Mouse (Mus musculus) lung, adult 2 months (tissue): Measurements from ENCODE around the gene Gss. TPM values are rescaled to one million over a fixed set of nuclear protein-coding genes. Genes with fewer than 3 reads are reported as not detected.
"Not testable (repeated sequence)": the region's sequence is repeated elsewhere in the genome, so short reads cannot be mapped to it uniquely, and the experiment has no call there.

Source experiments
- DNase-seq: peaks from one replicate; pipeline ENCODE4 v3.0.0; 2022
- H3K4me1 ChIP-seq: fragments of 200-500 bp; 2 replicates; pipeline ENCODE4 v1.6.1; 2011; ENCODE audit warnings: low read length; ENCODE audit not compliant: control insufficient read depth, insufficient read depth
- H3K4me3 ChIP-seq: fragments of 200-500 bp; replicated peaks from 2 replicates; pipeline ENCODE3; 2011; ENCODE audit warnings: low read depth, mild to moderate bottlenecking, control low read depth, low read length; ENCODE audit errors: extremely low read depth
- CTCF ChIP-seq: fragments of 200-500 bp; IDR thresholded peaks from 2 replicates; pipeline ENCODE4 v1.5.1; 2011; ENCODE audit warnings: mild to moderate bottlenecking, low read length, control low read depth; ENCODE audit not compliant: insufficient read depth
- POLR2A ChIP-seq: fragments of 200-500 bp; IDR thresholded peaks from 2 replicates; pipeline ENCODE4 v1.6.1; 2011; ENCODE audit warnings: low read depth, mild to moderate bottlenecking, control low read depth, low read length, borderline replicate concordance; ENCODE audit errors: extremely low read depth
- WGBS: fragments of 180-500 bp; shearing (Covaris S2); methylation state at CpG from one replicate; pipeline ENCODE4 v1.1.7; 2018; 5-methylcytosine and 5-hydroxymethylcytosine counted together
- polyA plus RNA-seq: library from polyadenylated mRNA; depleted of rRNA; stranded (reverse); fragments of >200 nt; gene quantifications from 2 replicates; pipeline ENCODE4 v1.2.3, GENCODE M21; 2012

Gene Gss
- polyA plus RNA-seq, 1 experiment = 35.4 TPM

DNA sequence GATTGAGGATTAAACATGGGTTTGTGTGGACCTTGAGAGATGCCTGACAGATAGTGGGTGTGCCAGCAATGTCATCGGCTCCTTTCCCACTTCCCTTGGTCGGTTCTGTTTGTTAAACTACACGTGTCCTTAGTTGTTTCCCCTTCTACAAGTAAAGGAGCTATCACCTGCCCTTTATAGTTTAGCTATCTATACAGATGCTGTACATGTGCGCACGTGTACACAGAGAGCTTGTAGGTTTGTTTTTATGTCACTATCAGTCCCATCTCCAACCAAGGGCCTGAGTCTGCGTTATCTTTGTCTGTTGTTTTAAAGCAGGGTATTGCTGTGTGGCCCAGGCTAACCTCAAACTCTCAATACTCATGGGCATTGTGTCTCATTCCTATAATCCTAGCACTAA lies 31.4 kb upstream of the Gss start:
- TF ChIP-seq CTCF (no peak), POLR2A (no peak)
- no peak for DNase-seq
- Histone ChIP-seq H3K4me1 (peaks cover 2% of the 10 kb centered on the region; the same call in 1 of the 2 replicates), H3K4me3 (no peak overlapping the region)
- WGBS = 63% methylated on average over 6 of the region's 6 CpGs

GRCm38 (mm10) chr2:155622606-155623005 lies 30.0 kb upstream of the Gss start:
- Histone ChIP-seq H3K4me1 (no peaks in the 10 kb centered on the region), H3K4me3 (no peak overlapping the region)
- WGBS = 31% methylated on average over 11 of the region's 11 CpGs
- no peak for TF ChIP-seq CTCF
- no peak for TF ChIP-seq POLR2A
- DNase-seq = no peak

DNA sequence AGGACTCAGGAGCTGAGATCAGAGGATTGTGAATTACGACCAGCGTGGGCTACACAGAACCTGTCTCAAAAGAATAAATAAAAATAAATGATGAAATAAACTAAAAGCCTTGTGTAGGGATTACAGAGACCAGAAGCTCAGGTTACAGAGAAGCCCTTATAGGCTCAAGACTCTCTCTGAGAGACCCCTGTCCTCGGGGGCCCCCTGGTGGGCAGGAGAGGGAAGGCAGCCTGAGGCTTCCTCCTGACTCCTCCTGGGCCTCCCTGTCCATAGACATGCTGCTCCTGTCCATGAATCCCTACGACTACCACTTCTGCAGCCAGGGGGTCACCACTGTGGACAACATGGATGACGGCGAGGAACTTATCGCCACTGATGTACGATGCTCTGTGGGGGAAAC lies 27.2 kb upstream of the Gss start:
- TF ChIP-seq CTCF (peak; percentile 78), POLR2A (no peak)
- WGBS = 18% methylated on average over 8 of the region's 8 CpGs
- no peaks in the 10 kb centered on the region for H3K4me1 ChIP-seq
- no peak overlapping the region for H3K4me3 ChIP-seq
- DNase-seq = peak; percentile 87

GRCm38 (mm10) chr2:155616971-155617370 lies 24.4 kb upstream of the Gss start:
- WGBS = 52% methylated on average over 6 of the region's 6 CpGs
- no peaks in the 10 kb centered on the region; the same call in 1 of the 2 replicates for H3K4me1 ChIP-seq
- TF ChIP-seq CTCF (no peak), POLR2A (no peak)
- DNase-seq = no peak
- H3K4me3 ChIP-seq = no peak overlapping the region

GRCm38 (mm10) chr2:155613953-155614352 lies 21.3 kb upstream of the Gss start:
- no peak for TF ChIP-seq POLR2A
- no peak for TF ChIP-seq CTCF
- Histone ChIP-seq H3K4me1 (no peaks in the 10 kb centered on the region; the same call in 1 of the 2 replicates), H3K4me3 (no peak overlapping the region)
- WGBS = 61% methylated on average over 8 of the region's 8 CpGs
- DNase-seq = no peak

DNA sequence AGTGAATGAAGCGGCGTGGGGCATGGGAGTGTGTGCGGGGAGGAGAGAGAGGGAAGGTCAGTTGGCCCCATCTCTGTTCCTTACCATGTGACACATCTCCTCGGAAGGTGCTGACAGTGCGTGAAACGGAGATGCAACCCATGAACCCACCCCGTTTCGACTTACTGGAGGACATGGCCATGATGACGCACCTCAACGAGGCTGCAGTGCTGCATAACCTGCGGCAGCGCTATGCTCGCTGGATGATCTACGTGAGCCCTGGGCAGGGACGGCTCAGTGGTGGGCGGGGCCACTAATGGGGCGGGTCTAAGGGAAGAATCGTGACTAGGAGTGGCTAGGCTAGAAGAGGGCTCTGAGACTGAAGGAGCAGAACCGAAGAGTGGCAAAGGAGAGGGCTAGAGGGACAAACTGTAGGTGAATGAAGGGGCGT lies 20.7 kb upstream of the Gss start:
- no peaks in the 10 kb centered on the region; the same call in 1 of the 2 replicates for H3K4me1 ChIP-seq
- peak; percentile 71 for DNase-seq
- TF ChIP-seq CTCF = no peak
- peak overlapping the region; percentile 60 for H3K4me3 ChIP-seq
- WGBS = 7% methylated on average over 20 of the region's 20 CpGs

GRCm38 (mm10) chr2:155611834-155612550 lies 19.4 kb upstream of the Gss start:
- TF ChIP-seq CTCF (no peak), POLR2A (no peak)
- H3K4me1 ChIP-seq = no peaks in the 10 kb centered on the region; the same call in 1 of the 2 replicates
- no peak for DNase-seq
- no peak overlapping the region for H3K4me3 ChIP-seq
- 88% methylated on average over 9 of the region's 9 CpGs for WGBS

DNA sequence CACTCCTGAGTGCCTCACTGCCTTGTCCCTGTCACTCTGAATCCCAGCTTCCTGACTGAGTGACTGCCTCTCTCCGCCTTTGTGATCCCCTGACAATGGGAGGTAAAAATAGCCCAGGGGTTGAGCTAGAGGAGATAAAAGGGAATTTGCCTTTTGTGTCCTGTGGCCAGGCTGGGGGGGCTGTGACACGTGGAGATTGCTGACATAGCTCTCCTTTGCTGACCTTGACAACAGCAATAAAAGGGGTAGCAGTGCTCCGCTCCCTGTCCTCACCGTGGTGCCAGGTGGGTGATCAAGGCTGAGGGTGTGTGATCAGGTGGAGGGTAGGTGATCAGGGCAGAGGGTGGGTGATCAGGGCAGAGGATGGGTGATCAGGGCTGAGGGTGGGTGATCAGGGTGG lies 18.4 kb upstream of the Gss start, which contains the start of gene Myh7b:
Gene Myh7b (plus strand): TSS at position 235 of the 400 bp plus-strand sequence.
- Histone ChIP-seq H3K4me3 (no peak within 1 kb of the TSS), H3K4me1 (no peaks in the 10 kb centered on the region; the same call in 1 of the 2 replicates)
- 34% methylated on average over 4 of the region's 4 CpGs for WGBS
- TF ChIP-seq CTCF (no peak), POLR2A (no peak)
- DNase-seq = no peak

GRCm38 (mm10) chr2:155606360-155606759 lies 13.8 kb upstream of the Gss start:
- TF ChIP-seq POLR2A = no peak
- TF ChIP-seq CTCF = no peak
- no peaks in the 10 kb centered on the region for H3K4me1 ChIP-seq
- no peak overlapping the region for H3K4me3 ChIP-seq
- 68% methylated on average over 4 of the region's 4 CpGs for WGBS
- no peak for DNase-seq

DNA sequence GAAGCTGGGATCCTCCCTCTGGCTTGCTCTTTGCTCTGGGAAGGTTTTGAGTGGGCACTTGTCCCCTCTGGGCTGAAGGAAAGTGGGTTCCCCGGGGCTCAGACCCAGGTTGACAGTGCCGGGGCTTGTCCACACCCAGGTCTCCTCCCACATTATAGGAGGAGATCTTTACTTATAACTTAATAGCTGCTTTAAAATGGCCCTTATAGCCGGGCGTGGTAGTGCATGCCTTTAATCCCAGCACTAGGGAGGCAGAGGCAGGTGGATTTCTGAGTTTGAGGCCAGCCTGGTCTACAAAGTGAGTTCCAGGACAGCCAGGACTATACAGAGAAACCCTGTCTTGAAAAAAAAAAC lies 12.6 kb upstream of the Gss start:
- DNase-seq, H3K4me1 ChIP-seq, H3K4me3 ChIP-seq: not testable (repeated sequence)
- 77% methylated on average over 4 of the region's 4 CpGs for WGBS
